Mouse (Mus musculus) splenic B cell, adult 2 months (primary cell): Measurements from ENCODE around the gene Igsf3.

Experiments used
- DNase-seq: peaks from one replicate; pipeline ENCODE4 v3.0.0-alpha.2; 2011; ENCODE audit warnings: low read depth, low spot score
- H3K27me3 ChIP-seq: 2 replicates; pipeline ENCODE4 v1.6.1; 2012; ENCODE audit warnings: mild to moderate bottlenecking, low read length, moderate library complexity, mixed read lengths; ENCODE audit not compliant: control insufficient read depth, poor library complexity, insufficient read depth, severe bottlenecking
- H3K36me3 ChIP-seq: 2 replicates; pipeline ENCODE4 v1.6.1; 2012; ENCODE audit warnings: mild to moderate bottlenecking, low read length, moderate library complexity, mixed read lengths; ENCODE audit not compliant: control insufficient read depth, poor library complexity, insufficient read depth, severe bottlenecking

Igsf3 gene

GRCm38 (mm10) chr3:101436469-101436868 is 59.6 kb downstream of the Igsf3 start:
- no peak for DNase-seq
- Histone ChIP-seq H3K27me3 (no peaks in the 10 kb centered on the region), H3K36me3 (no peaks in the 10 kb centered on the region)

DNA sequence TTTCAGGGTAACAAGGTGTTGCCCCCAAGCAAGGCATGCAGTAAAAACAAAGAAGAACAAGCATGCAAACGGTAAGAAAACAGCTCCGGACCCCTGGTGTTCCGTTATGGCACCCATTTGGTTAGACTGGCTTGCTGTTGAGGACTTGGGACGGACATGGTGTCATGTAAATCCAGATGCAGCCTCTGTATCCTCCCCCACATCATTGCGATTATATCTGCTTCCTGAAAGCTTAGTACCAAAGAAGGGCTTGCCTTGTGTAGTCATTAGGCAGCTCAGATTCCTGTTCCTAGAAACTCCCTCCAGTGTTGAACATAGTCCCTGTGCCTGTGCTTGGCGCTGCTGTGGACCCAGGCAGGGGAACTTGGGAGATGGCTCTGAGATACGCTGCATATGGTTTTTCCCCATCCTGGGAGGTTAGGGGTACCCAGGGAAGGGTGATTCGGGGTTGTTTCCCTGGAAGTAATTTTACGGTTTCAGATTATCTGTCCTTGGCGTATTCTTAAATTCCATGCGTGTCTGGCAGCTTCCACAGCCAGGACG is 60.2 kb downstream of the Igsf3 start:
- no peak for DNase-seq
- no peaks in the 10 kb centered on the region for H3K27me3 ChIP-seq
- no peaks in the 10 kb centered on the region for H3K36me3 ChIP-seq

- Histone ChIP-seq H3K36me3 (no peaks in the 10 kb centered on the region), H3K27me3 (no peaks in the 10 kb centered on the region)
- DNase-seq = no peak
These were observed 66.5 kb downstream of the Igsf3 start for GRCm38 (mm10) chr3:101443265-101443881.

DNA sequence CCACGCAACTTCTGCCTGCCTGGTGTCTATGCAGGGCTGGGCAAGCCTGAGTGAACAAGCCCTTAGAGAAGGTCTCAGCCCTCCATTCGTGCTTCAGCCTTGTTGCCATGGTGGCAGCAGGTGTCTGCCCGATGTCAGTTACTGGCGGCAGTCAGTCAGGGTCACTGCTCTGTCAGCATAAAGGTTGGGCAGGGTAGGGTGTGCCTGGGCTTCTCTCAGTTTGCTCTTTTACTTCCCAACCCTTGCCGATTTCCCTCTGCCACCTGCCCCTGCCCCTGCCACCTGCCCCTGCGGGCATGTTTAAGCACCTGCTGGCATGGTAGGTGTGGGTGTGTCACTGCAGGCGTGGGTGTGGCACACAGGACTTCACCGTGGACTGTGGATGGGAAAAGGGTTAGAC is 67.6 kb downstream of the Igsf3 start:
- DNase-seq = no peak
- no peaks in the 10 kb centered on the region for H3K36me3 ChIP-seq
- H3K27me3 ChIP-seq = no peaks in the 10 kb centered on the region

DNA sequence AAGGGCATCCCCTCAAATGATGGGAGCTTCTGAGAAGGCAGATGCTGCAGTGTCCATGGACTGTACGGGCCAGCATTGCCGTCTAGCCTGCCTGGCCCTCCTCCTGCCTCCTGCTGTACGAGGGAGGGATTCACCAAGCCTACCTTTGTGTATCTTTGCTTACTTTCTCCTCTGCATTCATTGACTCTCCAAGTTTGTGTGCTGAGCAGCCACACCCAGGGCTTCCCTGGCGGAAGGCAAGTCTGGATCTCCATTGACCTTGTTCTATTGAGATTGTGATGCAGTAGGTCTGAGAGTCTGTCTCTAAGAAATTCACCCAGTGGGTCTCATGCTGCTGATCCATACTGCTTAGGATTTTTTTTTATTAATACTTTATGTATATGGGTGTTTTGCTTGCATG is 70.4 kb downstream of the Igsf3 start:
- DNase-seq = no peak
- no peaks in the 10 kb centered on the region for H3K36me3 ChIP-seq

DNA sequence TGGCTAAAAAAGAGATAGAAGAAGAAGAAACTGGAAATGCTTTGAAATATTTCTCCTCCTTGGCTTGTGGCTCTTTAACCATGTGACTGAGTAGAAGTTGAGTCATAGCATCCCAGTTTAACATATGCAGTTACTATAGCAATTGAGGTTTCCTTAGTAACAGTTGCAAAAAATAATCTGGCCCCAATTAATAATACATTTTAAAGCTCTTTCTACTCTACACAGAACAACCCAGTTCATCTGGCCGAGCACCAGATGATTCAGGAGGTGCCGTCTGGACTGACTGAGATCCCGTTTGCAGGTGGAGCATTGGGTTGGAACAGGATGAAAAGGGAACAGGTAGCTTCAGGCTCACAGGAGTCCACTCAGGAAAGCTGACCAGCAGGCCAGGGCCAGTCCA is 71.9 kb downstream of the Igsf3 start:
- Histone ChIP-seq H3K36me3 (no peaks in the 10 kb centered on the region), H3K27me3 (no peaks in the 10 kb centered on the region)
- no peak for DNase-seq

More for the DNA sequence above, 70.4 kb downstream of the Igsf3 start:
- no peaks in the 10 kb centered on the region for H3K27me3 ChIP-seq

GRCm38 (mm10) chr3:101450811-101451428 is 74.0 kb downstream of the Igsf3 start:
- no peak for DNase-seq
- Histone ChIP-seq H3K27me3 (no peaks in the 10 kb centered on the region), H3K36me3 (no peaks in the 10 kb centered on the region)

DNA sequence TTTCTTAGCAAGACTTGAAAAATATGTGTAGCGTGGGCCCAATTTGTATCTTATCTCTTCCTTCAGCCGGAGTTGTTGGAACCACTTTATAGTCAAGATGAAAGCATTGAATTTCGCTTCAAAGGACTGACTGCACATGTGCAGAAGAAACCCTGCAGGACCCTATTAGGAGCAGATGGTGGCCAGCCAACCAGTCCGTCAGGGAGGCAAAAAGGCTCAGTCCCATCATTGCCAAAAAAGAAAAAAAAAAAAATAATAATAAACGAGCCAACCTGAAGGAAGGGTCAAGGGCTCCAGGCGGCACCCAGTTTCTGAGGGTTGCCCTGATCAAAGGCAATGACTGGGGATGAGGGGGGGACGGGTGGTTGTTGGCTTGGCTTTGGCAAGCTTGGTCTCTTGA is 83.7 kb downstream of the Igsf3 start:
- no peaks in the 10 kb centered on the region for H3K36me3 ChIP-seq
- DNase-seq = no peak
- no peaks in the 10 kb centered on the region for H3K27me3 ChIP-seq

- no peak for DNase-seq
- no peaks in the 10 kb centered on the region for H3K36me3 ChIP-seq
- H3K27me3 ChIP-seq = no peaks in the 10 kb centered on the region
These were observed 84.2 kb downstream of the Igsf3 start for GRCm38 (mm10) chr3:101461046-101461445.

GRCm38 (mm10) chr3:101461816-101462215 is 84.9 kb downstream of the Igsf3 start:
- no peaks in the 10 kb centered on the region for H3K27me3 ChIP-seq
- no peaks in the 10 kb centered on the region for H3K36me3 ChIP-seq
- DNase-seq = no peak

DNA sequence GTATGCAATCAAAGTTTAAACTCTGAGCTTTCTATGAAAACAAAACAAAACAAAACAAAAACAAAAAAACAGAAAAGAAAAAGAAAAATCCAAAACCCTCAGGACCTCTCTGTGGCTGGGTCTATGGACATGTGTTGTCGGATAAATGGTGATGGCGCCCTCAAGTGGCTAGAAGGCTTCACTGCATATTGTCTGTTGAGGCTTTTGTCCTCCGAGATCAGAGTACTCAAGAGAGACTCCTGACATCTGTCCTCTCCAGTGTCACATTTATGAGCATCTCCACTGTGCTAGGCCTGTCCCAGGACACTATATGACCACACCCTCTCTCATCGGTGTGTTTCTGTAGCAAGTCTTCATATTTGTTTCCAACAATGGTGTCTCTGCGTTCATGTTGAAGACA is 85.4 kb downstream of the Igsf3 start:
- no peaks in the 10 kb centered on the region for H3K27me3 ChIP-seq
- peak; percentile 71 for DNase-seq
- no peaks in the 10 kb centered on the region for H3K36me3 ChIP-seq

DNA sequence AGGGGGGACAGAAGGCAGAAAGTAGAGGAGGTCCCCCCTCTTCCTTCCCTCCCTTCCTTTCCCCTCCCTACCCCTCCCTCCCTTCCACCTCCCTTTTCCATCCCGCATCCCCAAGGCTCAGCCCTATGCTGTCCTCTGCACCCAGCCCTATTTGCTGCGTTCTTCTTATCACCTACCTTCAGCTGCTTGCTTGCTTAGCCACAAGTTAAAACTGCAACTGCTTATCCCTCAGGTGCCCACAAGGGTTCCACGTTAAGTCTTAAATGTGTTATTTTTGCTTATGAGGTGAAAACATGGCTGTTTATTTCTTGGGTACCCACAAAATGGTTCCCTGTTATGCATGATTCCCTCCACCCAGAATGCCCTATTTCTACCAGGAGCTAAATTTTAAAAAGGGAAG is 86.6 kb downstream of the Igsf3 start:
- no peak for DNase-seq
- H3K36me3 ChIP-seq = no peaks in the 10 kb centered on the region
- H3K27me3 ChIP-seq = no peaks in the 10 kb centered on the region

DNA sequence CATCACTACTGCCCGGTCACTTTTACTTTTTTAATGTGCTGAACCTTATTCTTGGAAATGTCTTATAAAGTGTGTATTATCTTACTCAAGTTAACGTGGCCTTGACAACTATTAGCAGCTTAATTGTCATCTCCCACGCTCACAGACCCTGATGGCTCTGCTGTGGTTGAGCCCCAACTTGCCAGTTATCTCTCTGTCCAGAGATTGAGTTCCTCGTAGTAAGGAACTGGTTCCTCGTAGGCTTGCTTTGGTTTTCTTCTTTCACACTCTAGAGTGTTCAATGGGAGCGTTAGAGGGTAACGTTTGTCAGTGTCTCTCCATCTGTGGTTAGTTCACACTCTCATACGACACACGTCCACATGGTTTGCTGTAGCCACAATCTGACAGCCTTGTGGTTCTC is 92.8 kb downstream of the Igsf3 start:
- DNase-seq = no peak
- Histone ChIP-seq H3K36me3 (no peaks in the 10 kb centered on the region), H3K27me3 (no peaks in the 10 kb centered on the region)

- no peaks in the 10 kb centered on the region for H3K36me3 ChIP-seq
- DNase-seq = no peak
- no peaks in the 10 kb centered on the region for H3K27me3 ChIP-seq
These were observed 95.0 kb downstream of the Igsf3 start for GRCm38 (mm10) chr3:101471881-101472280.

DNA sequence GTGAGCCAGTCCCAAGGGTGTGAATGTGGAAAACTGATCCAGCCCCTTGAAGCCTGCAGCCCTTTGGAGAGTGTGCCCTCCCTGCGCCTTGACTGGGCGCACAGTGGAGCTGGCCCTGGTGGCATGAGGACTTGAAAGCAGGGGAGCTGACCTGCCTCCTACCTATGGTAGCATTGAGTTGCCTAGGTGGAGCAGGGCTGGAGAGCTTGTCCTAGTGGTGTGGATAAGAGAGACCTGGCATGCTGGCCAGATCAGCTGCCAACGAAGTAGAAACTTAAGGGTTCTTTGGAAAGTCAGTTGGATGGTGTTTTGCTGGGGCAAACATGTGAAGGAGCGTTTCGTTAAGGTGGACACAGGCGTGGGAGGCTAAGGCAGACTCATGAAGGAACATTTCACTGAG is 105.1 kb downstream of the Igsf3 start:
- Histone ChIP-seq H3K27me3 (no peaks in the 10 kb centered on the region), H3K36me3 (no peaks in the 10 kb centered on the region)
- DNase-seq = no peak
